Mouse (Mus musculus): ENCODE measurements at regions not wholly inside any gene's neighbourhood (a gene's known extent, or its start where the extent isn't known, plus 50 kb on each side); places are given as distances from the start of the nearest gene placed in this dataset.
A peak's percentile ranks its signal among the peaks of the same experiment; 100 is the strongest.

DNA sequence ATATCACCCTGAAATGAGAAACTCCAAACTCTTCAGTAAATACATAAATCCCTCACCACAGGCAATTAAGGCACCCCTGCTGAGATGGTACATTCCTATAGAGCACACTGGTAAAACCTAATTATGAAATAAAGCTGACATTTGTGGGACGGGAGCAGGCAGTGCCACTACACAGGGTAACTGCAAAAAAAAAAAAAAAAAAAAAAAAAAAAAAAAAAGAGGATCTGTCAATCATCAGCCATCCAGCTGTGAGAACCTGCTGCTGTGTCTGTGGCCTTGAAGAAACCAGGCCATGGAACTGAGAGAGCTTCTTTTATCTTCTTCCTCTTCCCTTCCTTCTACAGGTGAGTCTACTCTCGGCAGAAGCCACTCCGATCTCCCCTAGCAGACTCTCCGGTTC is 78.6 kb upstream of the Sfrp2 start:
- DNase-seq (ENCODE audit: low spot score in 2 of 2): no peak

DNA sequence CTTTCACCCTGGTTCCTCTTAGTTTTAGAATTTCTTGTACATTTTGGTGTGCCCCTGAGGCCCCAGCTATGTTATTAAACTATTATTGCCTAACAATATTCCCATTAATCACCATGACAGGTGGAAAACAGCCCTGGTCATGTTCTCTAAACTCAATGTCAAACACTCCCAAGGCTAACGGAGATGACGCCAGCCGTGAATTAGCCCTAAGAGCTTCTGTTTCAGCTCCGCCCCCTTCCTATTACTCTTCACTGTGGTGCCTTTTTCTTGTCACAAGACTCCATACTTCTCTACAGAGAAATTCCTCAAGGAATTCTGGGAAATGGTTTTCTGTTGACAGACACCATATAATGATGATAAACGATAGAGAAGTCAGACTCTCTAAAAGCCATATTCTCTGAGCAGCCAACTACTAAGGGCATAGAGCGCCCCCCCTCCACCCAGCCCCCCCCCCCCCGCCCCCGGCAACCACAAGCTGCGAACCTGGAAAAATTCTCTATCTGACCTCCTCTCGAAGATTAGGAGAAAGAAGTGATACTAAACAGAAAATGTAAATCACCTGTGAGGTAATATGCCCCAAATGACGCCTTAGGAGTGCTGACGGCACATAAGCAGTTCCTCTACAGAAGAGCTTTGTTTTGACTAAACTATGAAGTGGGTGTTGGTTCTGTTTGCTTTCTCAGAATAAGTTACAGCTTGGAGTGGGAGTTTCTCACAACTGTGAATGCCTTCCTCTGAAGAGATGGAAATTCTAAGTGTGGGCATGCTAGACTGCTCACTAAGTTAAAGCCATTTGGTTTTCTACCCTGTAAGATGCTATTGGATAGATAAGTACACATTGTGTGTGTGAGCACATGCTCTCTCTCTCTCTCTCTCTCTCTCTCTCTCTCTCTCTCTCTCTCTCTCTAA is 76.8 kb upstream of the Sfrp2 start:
- peak in 1 of 2 experiments; percentile 26 for DNase-seq (ENCODE audit: low spot score in 2 of 2)

- no peak for DNase-seq (ENCODE audit: low spot score in 2 of 2)
Measured at GRCm38 (mm10) chr3:83694505-83694904, 71.6 kb upstream of the Sfrp2 start.

DNA sequence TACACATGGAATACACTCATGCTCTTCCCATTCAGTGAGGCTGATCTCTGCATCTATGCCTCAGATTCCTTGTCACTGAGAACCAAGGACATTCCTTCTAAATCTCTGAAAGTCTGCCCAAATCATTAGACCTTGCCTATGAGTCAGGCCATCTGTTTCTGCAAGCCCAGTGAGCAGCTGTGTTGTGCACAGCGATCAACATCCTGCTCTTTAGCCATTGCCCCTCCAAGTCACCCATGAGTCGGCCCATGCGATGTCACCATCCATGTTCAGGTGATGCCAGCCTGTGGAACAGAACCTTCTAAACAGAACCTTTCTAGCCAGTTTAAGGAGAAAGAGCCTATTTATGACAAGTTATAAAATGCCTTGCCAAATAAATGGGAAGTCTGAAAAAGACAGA is 66.4 kb upstream of the Sfrp2 start:
- DNase-seq (ENCODE audit: low spot score in 2 of 2): no peak

GRCm38 (mm10) chr3:83701075-83701474 is 65.0 kb upstream of the Sfrp2 start:
- peak in 1 of 2 experiments; percentile 54 for DNase-seq (ENCODE audit: low spot score in 2 of 2)

DNA sequence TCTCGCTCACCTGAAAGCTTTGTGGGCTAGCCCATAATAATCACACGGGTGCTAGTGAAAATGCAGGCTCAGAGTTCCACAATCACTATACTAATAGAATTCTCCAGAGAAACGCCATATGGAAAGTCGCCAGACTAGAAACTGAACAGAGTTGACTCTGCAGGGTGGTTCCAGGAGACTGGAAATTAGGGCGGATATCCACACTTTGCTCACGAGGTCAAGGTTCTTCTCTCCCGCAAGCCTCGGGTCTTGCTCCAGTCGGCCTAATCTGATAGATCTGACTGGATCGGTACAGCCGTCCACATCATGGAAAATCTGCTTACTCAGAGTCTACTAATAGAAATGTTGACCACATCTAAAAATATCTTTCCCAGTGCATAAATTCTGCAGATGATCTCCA is 61.6 kb upstream of the Sfrp2 start:
- no peak for DNase-seq (ENCODE audit: low spot score in 2 of 2)

GRCm38 (mm10) chr3:83705253-83705652 is 60.9 kb upstream of the Sfrp2 start:
- DNase-seq (ENCODE audit: low spot score in 2 of 2): no peak

GRCm38 (mm10) chr3:83706531-83707243 is 59.4 kb upstream of the Sfrp2 start:
- peak in 1 of 2 experiments; percentile 10 for DNase-seq (ENCODE audit: low spot score in 2 of 2)

DNA sequence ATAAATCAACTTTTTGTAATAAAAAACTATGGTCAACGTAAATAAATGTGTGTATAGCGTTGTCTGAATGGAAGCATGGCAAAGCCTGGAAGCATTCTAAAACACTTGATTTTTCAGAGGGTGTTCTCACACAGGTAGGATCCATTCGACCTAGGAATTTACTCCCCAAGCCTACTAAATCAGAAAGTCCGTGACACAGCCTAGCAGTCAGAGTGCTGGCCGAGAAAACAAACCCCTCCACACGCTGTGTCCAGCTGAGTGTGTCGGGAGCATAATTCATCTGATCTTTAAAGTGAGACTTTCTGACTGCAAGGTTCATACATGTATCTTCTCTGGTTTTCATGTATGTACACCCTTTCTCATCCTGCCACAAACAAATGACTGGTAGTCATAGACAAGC is 58.8 kb upstream of the Sfrp2 start:
- DNase-seq (ENCODE audit: low spot score in 2 of 2): no peak

DNA sequence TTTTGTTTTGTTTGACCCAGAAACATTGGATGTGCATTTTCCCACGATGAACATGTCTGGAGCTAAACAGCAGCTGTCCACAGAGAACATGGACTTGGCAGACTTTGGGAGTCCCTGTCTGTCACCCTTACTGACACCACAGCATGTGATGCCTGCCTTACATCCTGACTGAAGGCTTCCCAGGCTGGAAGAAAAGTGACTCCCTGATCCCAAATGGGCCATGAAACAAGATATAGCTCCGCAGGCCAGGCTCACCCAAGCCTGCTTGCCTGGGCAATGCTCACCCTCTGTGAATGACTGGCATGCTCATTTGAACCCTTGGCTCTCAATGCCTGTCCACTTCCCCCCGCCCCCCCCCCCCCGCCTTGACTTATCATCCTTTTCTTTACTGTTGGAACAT is 57.1 kb upstream of the Sfrp2 start:
- no peak for DNase-seq (ENCODE audit: low spot score in 2 of 2)

GRCm38 (mm10) chr3:83709531-83709930 is 56.6 kb upstream of the Sfrp2 start:
- DNase-seq (ENCODE audit: low spot score in 2 of 2): no peak

GRCm38 (mm10) chr3:83710995-83711541 is 55.1 kb upstream of the Sfrp2 start:
- no peak for DNase-seq (ENCODE audit: low spot score in 2 of 2)

DNA sequence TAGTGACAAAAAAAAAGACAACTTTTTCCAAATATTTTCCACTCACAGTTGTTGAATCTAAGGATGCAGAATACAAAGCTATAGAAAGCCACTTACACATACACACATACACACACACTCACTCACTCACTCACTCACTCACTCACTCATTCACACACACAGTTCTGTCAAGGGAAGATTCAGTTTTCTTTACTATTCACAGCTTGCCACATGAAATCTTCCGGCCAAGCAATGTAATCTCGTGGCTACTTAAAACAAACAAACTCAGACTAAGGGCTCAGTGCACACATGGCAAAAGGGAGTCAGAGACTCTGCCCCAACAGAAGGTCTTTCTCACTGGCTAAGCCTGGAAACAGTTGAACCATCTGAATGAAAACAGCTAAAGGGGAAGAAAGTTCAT is 53.8 kb upstream of the Sfrp2 start:
- no peak for DNase-seq (ENCODE audit: low spot score in 2 of 2)

- DNase-seq (ENCODE audit: low spot score in 2 of 2): no peak
Measured at GRCm38 (mm10) chr3:83714572-83714971, 51.5 kb upstream of the Sfrp2 start.
